Mouse (Mus musculus) embryonic facial prominence, embryonic 13.5 days (tissue): ENCODE data around the gene D10Wsu102e. TPM values are rescaled to one million over a fixed set of nuclear protein-coding genes. Genes with fewer than 3 reads are reported as not detected.
A peak's percentile ranks its signal among the peaks of the same experiment; 100 is the strongest.
"Not testable (repeated sequence)": the region's sequence is repeated elsewhere in the genome, so short reads cannot be mapped to it uniquely, and the experiment has no call there.

Source experiments
- ATAC-seq: fragments of 200-750 bp; cut with Nextera tagmentation; 2 replicates; pipeline ENCODE4 v1.8.0; 2017; ENCODE audit warnings: low read depth; ENCODE audit not compliant: insufficient number of reproducible peaks, insufficient read depth, low FRiP score, low TSS enrichment
- H3K27ac ChIP-seq: fragments of 300-500 bp; sonication (generic); 2 replicates; pipeline ENCODE4 v1.5.1; 2015; ENCODE audit warnings: moderate library complexity, mild to moderate bottlenecking, inconsistent platforms
- H3K27me3 ChIP-seq: fragments of 300-500 bp; sonication (generic); 2 replicates; pipeline ENCODE4 v1.6.1; 2015; ENCODE audit warnings: mild to moderate bottlenecking, inconsistent platforms
- H3K36me3 ChIP-seq: fragments of 300-500 bp; sonication (generic); 2 replicates; pipeline ENCODE4 v1.6.1; 2015; ENCODE audit warnings: mild to moderate bottlenecking, inconsistent platforms
- H3K4me1 ChIP-seq: fragments of 300-500 bp; sonication (generic); 2 replicates; pipeline ENCODE4 v1.6.1; 2015; ENCODE audit warnings: inconsistent platforms
- H3K4me2 ChIP-seq: fragments of 300-500 bp; sonication (generic); 2 replicates; pipeline ENCODE4 v1.6.1; 2015; ENCODE audit warnings: moderate library complexity, mild to moderate bottlenecking, inconsistent platforms
- H3K4me3 ChIP-seq: fragments of 300-500 bp; sonication (generic); 2 replicates; pipeline ENCODE4 v1.5.1; 2015; ENCODE audit warnings: mild to moderate bottlenecking, inconsistent platforms
- H3K9ac ChIP-seq: fragments of 300-500 bp; sonication (generic); 2 replicates; pipeline ENCODE4 v1.6.1; 2015; ENCODE audit warnings: mild to moderate bottlenecking, inconsistent platforms
- H3K9me3 ChIP-seq: fragments of 300-500 bp; sonication (generic); 2 replicates; pipeline ENCODE4 v1.6.1; 2016; ENCODE audit warnings: inconsistent platforms
- WGBS: fragments of 180-500 bp; shearing (Covaris S2); methylation state at CpG from one replicate; pipeline ENCODE4 v1.1.7; 2015; ENCODE audit warnings: mixed read lengths; 5-methylcytosine and 5-hydroxymethylcytosine counted together
- polyA plus RNA-seq: library from polyadenylated mRNA; unstranded; fragments of >200 nt; fragmentation: Nextera tagmentation; extraction: Ambion mirVana; gene quantifications from 2 replicates; pipeline ENCODE4 v1.2.1, GENCODE M21; 2015

D10Wsu102e gene
- polyA plus RNA-seq, 1 experiment from 2014 or later: 0.83 TPM

GRCm38 (mm10) chr10:83375458-83375857, 15.4 kb downstream of the D10Wsu102e start:
- H3K27me3 ChIP-seq, H3K4me3 ChIP-seq, H3K4me2 ChIP-seq, H3K4me1 ChIP-seq, H3K27ac ChIP-seq, ATAC-seq, H3K9ac ChIP-seq, H3K9me3 ChIP-seq: not testable (repeated sequence)
- H3K36me3 ChIP-seq: peaks cover 37% of the 10 kb centered on the region
- 97% methylated on average over 5 of the region's 5 CpGs for WGBS

GRCm38 (mm10) chr10:83376911-83377682, 17.1 kb downstream of the D10Wsu102e start:
- Histone ChIP-seq H3K9me3 (no peaks in the 10 kb centered on the region), H3K4me3 (no peak overlapping the region), H3K27ac (no peak overlapping the region), H3K4me2 (no peak overlapping the region), H3K4me1 (no peaks in the 10 kb centered on the region), H3K36me3 (peaks cover 21% of the 10 kb centered on the region), H3K9ac (no peak overlapping the region), H3K27me3 (no peaks in the 10 kb centered on the region)
- no peak for ATAC-seq
- 92% methylated on average over 8 of the region's 8 CpGs for WGBS

- WGBS: 81% methylated on average over 9 of the region's 9 CpGs
- Histone ChIP-seq H3K4me1 (no peaks in the 10 kb centered on the region), H3K4me3 (no peak overlapping the region), H3K9ac (no peak overlapping the region), H3K27ac (no peak overlapping the region), H3K36me3 (peaks cover 15% of the 10 kb centered on the region), H3K27me3 (no peaks in the 10 kb centered on the region), H3K9me3 (no peaks in the 10 kb centered on the region), H3K4me2 (no peak overlapping the region)
- ATAC-seq: no peak
Measured at GRCm38 (mm10) chr10:83378083-83378833, 18.2 kb downstream of the D10Wsu102e start.

- Histone ChIP-seq H3K27ac (no peak overlapping the region), H3K9me3 (no peaks in the 10 kb centered on the region), H3K4me3 (no peak overlapping the region), H3K4me2 (no peak overlapping the region), H3K9ac (no peak overlapping the region), H3K4me1 (no peaks in the 10 kb centered on the region), H3K27me3 (no peaks in the 10 kb centered on the region), H3K36me3 (peaks cover 16% of the 10 kb centered on the region)
- 89% methylated on average over 2 of the region's 2 CpGs for WGBS
- ATAC-seq: no peak
Measured at GRCm38 (mm10) chr10:83380501-83380900, 20.5 kb downstream of the D10Wsu102e start.

GRCm38 (mm10) chr10:83382528-83382927, 22.5 kb downstream of the D10Wsu102e start:
- Histone ChIP-seq H3K27ac (no peak overlapping the region), H3K27me3 (no peaks in the 10 kb centered on the region), H3K4me3 (no peak overlapping the region), H3K4me1 (no peaks in the 10 kb centered on the region), H3K36me3 (peaks cover 17% of the 10 kb centered on the region), H3K9ac (no peak overlapping the region), H3K9me3 (no peaks in the 10 kb centered on the region), H3K4me2 (no peak overlapping the region)
- WGBS: 86% methylated on average over 4 of the region's 4 CpGs
- no peak for ATAC-seq

GRCm38 (mm10) chr10:83382988-83383387, 23.0 kb downstream of the D10Wsu102e start:
- H3K9ac ChIP-seq: no peak overlapping the region
- ATAC-seq: no peak
- WGBS: 84% methylated on average over 2 of the region's 2 CpGs
- peaks cover 17% of the 10 kb centered on the region for H3K36me3 ChIP-seq
- no peaks in the 10 kb centered on the region for H3K27me3 ChIP-seq
- H3K9me3 ChIP-seq: no peaks in the 10 kb centered on the region
- no peak overlapping the region for H3K4me2 ChIP-seq
- no peak overlapping the region for H3K4me3 ChIP-seq
- no peak overlapping the region for H3K27ac ChIP-seq
- no peaks in the 10 kb centered on the region for H3K4me1 ChIP-seq

GRCm38 (mm10) chr10:83383863-83384262, 23.8 kb downstream of the D10Wsu102e start:
- WGBS: 80% methylated on average over 13 of the region's 13 CpGs
- H3K27ac ChIP-seq: no peak overlapping the region
- no peak overlapping the region for H3K4me3 ChIP-seq
- ATAC-seq: no peak
- H3K4me2 ChIP-seq: no peak overlapping the region
- no peaks in the 10 kb centered on the region for H3K4me1 ChIP-seq
- peaks cover 17% of the 10 kb centered on the region for H3K36me3 ChIP-seq
- no peaks in the 10 kb centered on the region for H3K9me3 ChIP-seq
- no peaks in the 10 kb centered on the region for H3K27me3 ChIP-seq
- H3K9ac ChIP-seq: 0 out of 2 replicates have a peak overlapping the region, but pooled peaks have one; percentile 11

- H3K9me3 ChIP-seq: no peaks in the 10 kb centered on the region
- ATAC-seq: no peak
- H3K36me3 ChIP-seq: peaks cover 17% of the 10 kb centered on the region
- H3K4me3 ChIP-seq: no peak overlapping the region
- no peak overlapping the region for H3K9ac ChIP-seq
- H3K27me3 ChIP-seq: no peaks in the 10 kb centered on the region
- no peak overlapping the region for H3K4me2 ChIP-seq
- WGBS: 87% methylated on average over 8 of the region's 8 CpGs
- no peak overlapping the region for H3K27ac ChIP-seq
- H3K4me1 ChIP-seq: no peaks in the 10 kb centered on the region
Measured at GRCm38 (mm10) chr10:83384456-83385215, 24.6 kb downstream of the D10Wsu102e start.

GRCm38 (mm10) chr10:83385330-83385910, 25.4 kb downstream of the D10Wsu102e start:
- Histone ChIP-seq H3K4me2 (no peak overlapping the region), H3K27me3 (no peaks in the 10 kb centered on the region), H3K9me3 (no peaks in the 10 kb centered on the region), H3K4me1 (no peaks in the 10 kb centered on the region), H3K27ac (no peak overlapping the region), H3K36me3 (peaks cover 17% of the 10 kb centered on the region), H3K9ac (no peak overlapping the region), H3K4me3 (no peak overlapping the region)
- WGBS: 94% methylated on average over 7 of the region's 7 CpGs
- ATAC-seq: no peak

GRCm38 (mm10) chr10:83397336-83397735, 37.3 kb downstream of the D10Wsu102e start:
- 95% methylated on average over 2 of the region's 2 CpGs for WGBS

GRCm38 (mm10) chr10:83400896-83401295, 40.9 kb downstream of the D10Wsu102e start:
- 78% methylated on average over 7 of the region's 7 CpGs for WGBS
- not testable (repeated sequence) for H3K4me2 ChIP-seq, H3K9me3 ChIP-seq, H3K4me3 ChIP-seq, H3K36me3 ChIP-seq, H3K27me3 ChIP-seq, H3K4me1 ChIP-seq, H3K9ac ChIP-seq, ATAC-seq, H3K27ac ChIP-seq

More at GRCm38 (mm10) chr10:83397336-83397735, 37.3 kb downstream of the D10Wsu102e start:
- ATAC-seq: no peak
- no peaks in the 10 kb centered on the region for H3K27me3 ChIP-seq
- H3K9me3 ChIP-seq: no peaks in the 10 kb centered on the region
- H3K4me1 ChIP-seq: no peaks in the 10 kb centered on the region
- no peak overlapping the region for H3K9ac ChIP-seq
- H3K27ac ChIP-seq: no peak overlapping the region
- H3K36me3 ChIP-seq: no peaks in the 10 kb centered on the region
- H3K4me2 ChIP-seq: no peak overlapping the region
- no peak overlapping the region for H3K4me3 ChIP-seq
